Mouse (Mus musculus) lung, embryonic 14.5 days (tissue): Measurements from ENCODE around the gene Vtcn1. TPM values are rescaled to one million over a fixed set of nuclear protein-coding genes. Genes with fewer than 3 reads are reported as not detected.

Source experiments
- ATAC-seq: fragments of 200-750 bp; cut with Nextera tagmentation; 2 replicates; pipeline ENCODE4 v1.8.0; 2017; ENCODE audit warnings: mild to moderate bottlenecking, moderate TSS enrichment, moderate library complexity; ENCODE audit not compliant: insufficient read depth
- DNase-seq: peaks from one replicate; pipeline ENCODE4 v3.0.0-alpha.2; 2015
- H3K27ac ChIP-seq: fragments of 300-500 bp; sonication (generic); 2 replicates; pipeline ENCODE4 v1.5.1; 2014; ENCODE audit warnings: low read depth, mild to moderate bottlenecking, moderate library complexity
- H3K27me3 ChIP-seq: fragments of 300-500 bp; sonication (generic); 2 replicates; pipeline ENCODE4 v1.6.1; 2014; ENCODE audit warnings: low read length, control low read depth; ENCODE audit not compliant: insufficient read depth
- H3K36me3 ChIP-seq: fragments of 300-500 bp; sonication (generic); 2 replicates; pipeline ENCODE4 v1.6.1; 2014; ENCODE audit warnings: control low read depth; ENCODE audit not compliant: insufficient read depth
- H3K4me1 ChIP-seq: fragments of 300-500 bp; sonication (generic); 2 replicates; pipeline ENCODE4 v1.6.1; 2014; ENCODE audit warnings: antibody characterized with exemption, control low read depth; ENCODE audit not compliant: insufficient read depth
- H3K4me2 ChIP-seq: fragments of 300-500 bp; sonication (generic); 2 replicates; pipeline ENCODE4 v1.6.1; 2014; ENCODE audit warnings: mild to moderate bottlenecking
- H3K4me3 ChIP-seq: fragments of 300-500 bp; sonication (generic); 2 replicates; pipeline ENCODE4 v1.5.1; 2014; ENCODE audit warnings: low read depth, low read length
- H3K9ac ChIP-seq: fragments of 300-500 bp; sonication (generic); 2 replicates; pipeline ENCODE4 v1.6.1; 2014
- H3K9me3 ChIP-seq: fragments of 300-500 bp; sonication (generic); 2 replicates; pipeline ENCODE4 v1.6.1; 2016; ENCODE audit warnings: low read depth, low read length, control low read depth
- CTCF ChIP-seq: IDR thresholded peaks from 2 replicates; pipeline ENCODE4 v1.5.1; 2016; ENCODE audit warnings: antibody characterized with exemption, low read depth
- WGBS: fragments of 180-500 bp; shearing (Covaris S2); extraction: QIAGEN DNeasy Blood & Tissue Kit; methylation state at CpG from one replicate; pipeline ENCODE4 v1.1.7; 2014; 5-methylcytosine and 5-hydroxymethylcytosine counted together
- polyA plus RNA-seq: library from polyadenylated mRNA; unstranded; fragments of >200 nt; fragmentation: Nextera tagmentation; extraction: Ambion mirVana; gene quantifications from 2 replicates; pipeline ENCODE4 v1.2.1, GENCODE M21; 2014

The Vtcn1 gene
- polyA plus RNA-seq, 1 experiment from 2014 or later = 0.09 TPM

DNA sequence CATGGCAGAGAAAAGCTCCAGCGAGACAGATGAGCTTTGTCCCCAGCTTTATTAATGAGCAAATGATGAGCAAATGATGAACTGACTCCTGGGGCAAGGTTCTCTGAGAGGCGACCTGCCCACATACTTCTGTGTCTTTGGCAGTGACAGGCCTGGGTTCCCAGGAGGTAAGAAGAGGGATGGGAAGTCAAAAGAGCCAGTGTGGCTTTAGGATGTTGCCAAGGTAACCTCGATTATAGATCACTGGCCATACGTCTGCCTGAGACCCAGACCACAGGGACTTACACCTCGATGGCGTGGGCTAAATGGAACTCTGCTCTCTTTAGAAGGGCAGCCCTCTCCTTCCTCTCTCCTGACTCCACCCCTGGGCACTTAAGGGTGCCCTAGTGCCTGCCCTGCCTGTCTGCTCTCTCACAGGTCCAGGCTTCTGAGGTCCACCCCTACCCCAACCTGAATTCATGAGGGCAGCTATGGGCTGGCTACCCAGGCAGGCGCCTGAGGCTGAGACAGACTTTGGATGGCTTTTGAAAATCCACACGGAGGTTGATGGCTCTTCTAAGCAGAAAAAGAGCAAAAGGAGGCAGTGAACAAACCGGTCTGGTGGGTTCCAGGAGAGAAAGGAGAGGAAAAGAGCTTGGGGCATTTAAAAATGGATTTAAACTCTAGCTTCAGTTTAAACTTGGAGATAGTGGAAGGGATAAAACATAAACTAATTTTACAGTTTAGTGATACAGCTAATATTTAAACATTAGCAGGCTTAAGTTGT, 31.0 kb downstream of the Vtcn1 start:
- H3K36me3 ChIP-seq = no peaks in the 10 kb centered on the region
- WGBS = 37% methylated on average over 9 of the region's 9 CpGs
- ATAC-seq (peak; percentile 82), DNase-seq (peak; percentile 69)
- H3K9me3 ChIP-seq = no peaks in the 10 kb centered on the region
- no peak overlapping the region for H3K4me3 ChIP-seq
- no peaks in the 10 kb centered on the region for H3K4me1 ChIP-seq
- no peak overlapping the region for H3K9ac ChIP-seq
- H3K4me2 ChIP-seq = no peak overlapping the region
- peak overlapping the region; percentile 78 for H3K27ac ChIP-seq
- TF ChIP-seq CTCF = no peak
- H3K27me3 ChIP-seq = no peaks in the 10 kb centered on the region

- Histone ChIP-seq H3K27me3 (no peaks in the 10 kb centered on the region), H3K4me1 (no peaks in the 10 kb centered on the region), H3K9ac (no peak overlapping the region), H3K4me3 (no peak overlapping the region), H3K36me3 (no peaks in the 10 kb centered on the region), H3K4me2 (no peak overlapping the region), H3K9me3 (no peaks in the 10 kb centered on the region), H3K27ac (peak overlapping the region; percentile 78)
- ATAC-seq = no peak
- peak; percentile 32 for DNase-seq
- 63% methylated on average over 5 of the region's 5 CpGs for WGBS
- no peak for TF ChIP-seq CTCF
These were observed 31.9 kb downstream of the Vtcn1 start for GRCm38 (mm10) chr3:100857139-100857538.

- peak; percentile 22 for DNase-seq
- no peaks in the 10 kb centered on the region for H3K9me3 ChIP-seq
- no peak overlapping the region for H3K27ac ChIP-seq
- no peak overlapping the region for H3K9ac ChIP-seq
- no peak overlapping the region for H3K4me2 ChIP-seq
- no peaks in the 10 kb centered on the region for H3K4me1 ChIP-seq
- H3K4me3 ChIP-seq = no peak overlapping the region
- TF ChIP-seq CTCF = no peak
- no peaks in the 10 kb centered on the region for H3K27me3 ChIP-seq
- no peak for ATAC-seq
- WGBS = 79% methylated on average over 5 of the region's 5 CpGs
- H3K36me3 ChIP-seq = no peaks in the 10 kb centered on the region
These were observed 33.2 kb downstream of the Vtcn1 start for GRCm38 (mm10) chr3:100858334-100859002.

- Histone ChIP-seq H3K4me1 (no peaks in the 10 kb centered on the region), H3K36me3 (no peaks in the 10 kb centered on the region), H3K9me3 (no peaks in the 10 kb centered on the region), H3K27ac (no peak overlapping the region), H3K4me3 (no peak overlapping the region), H3K4me2 (no peak overlapping the region), H3K9ac (no peak overlapping the region), H3K27me3 (no peaks in the 10 kb centered on the region)
- no peak for ATAC-seq
- 70% methylated on average over 23 of the region's 23 CpGs for WGBS
- no peak for DNase-seq
- no peak for TF ChIP-seq CTCF
These were observed 36.3 kb downstream of the Vtcn1 start for GRCm38 (mm10) chr3:100861307-100862303.

DNA sequence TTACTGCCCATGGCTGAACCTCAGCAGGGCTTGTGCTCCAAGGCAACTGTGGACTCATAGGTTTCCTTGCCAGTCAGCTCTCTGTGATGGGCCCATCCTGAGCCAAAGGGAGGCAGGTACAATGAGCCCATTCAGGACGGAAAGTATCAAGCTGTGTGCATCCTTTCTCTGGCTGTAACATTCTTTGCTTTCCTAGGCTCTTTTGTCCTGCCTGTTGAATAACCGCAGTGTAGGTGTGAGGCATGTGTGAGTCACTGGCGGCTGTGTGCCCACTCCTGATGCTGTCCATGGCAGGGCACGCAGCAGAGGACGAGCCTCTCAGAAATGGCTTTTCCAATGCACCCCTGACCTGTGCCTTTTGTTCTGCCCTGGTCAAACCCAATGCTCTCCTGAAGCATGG, 41.7 kb downstream of the Vtcn1 start:
- Histone ChIP-seq H3K36me3 (no peaks in the 10 kb centered on the region), H3K4me3 (no peak overlapping the region), H3K27ac (no peak overlapping the region), H3K9ac (no peak overlapping the region), H3K4me1 (no peaks in the 10 kb centered on the region), H3K27me3 (no peaks in the 10 kb centered on the region), H3K9me3 (no peaks in the 10 kb centered on the region), H3K4me2 (no peak overlapping the region)
- DNase-seq (no peak), ATAC-seq (no peak)
- WGBS = 74% methylated on average over 5 of the region's 5 CpGs
- no peak for TF ChIP-seq CTCF

DNA sequence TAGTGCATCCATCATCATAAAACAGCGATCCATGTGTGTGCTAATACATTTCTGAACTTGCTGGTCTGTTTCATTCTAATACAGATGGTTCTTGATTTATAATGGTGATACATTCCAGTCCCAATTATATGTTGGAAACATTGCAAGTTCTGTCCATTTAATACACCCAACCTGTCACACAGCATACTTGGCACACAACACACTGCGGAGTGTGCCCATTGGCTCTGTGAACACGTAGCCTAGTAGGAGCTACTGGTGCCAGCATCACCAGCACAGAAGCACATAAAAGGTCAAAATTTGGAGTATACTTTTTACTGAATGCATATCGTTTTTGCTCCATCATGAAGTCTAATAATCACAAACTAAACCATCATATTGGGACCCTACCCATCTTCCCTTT, 51.8 kb downstream of the Vtcn1 start:
- Histone ChIP-seq H3K36me3 (no peaks in the 10 kb centered on the region), H3K4me3 (no peak overlapping the region), H3K9ac (no peak overlapping the region), H3K4me1 (no peaks in the 10 kb centered on the region), H3K4me2 (no peak overlapping the region), H3K27ac (no peak overlapping the region), H3K9me3 (no peaks in the 10 kb centered on the region), H3K27me3 (no peaks in the 10 kb centered on the region)
- 87% methylated on average over 4 of the region's 4 CpGs for WGBS
- no peak for ATAC-seq
- no peak for DNase-seq
- TF ChIP-seq CTCF = no peak

DNA sequence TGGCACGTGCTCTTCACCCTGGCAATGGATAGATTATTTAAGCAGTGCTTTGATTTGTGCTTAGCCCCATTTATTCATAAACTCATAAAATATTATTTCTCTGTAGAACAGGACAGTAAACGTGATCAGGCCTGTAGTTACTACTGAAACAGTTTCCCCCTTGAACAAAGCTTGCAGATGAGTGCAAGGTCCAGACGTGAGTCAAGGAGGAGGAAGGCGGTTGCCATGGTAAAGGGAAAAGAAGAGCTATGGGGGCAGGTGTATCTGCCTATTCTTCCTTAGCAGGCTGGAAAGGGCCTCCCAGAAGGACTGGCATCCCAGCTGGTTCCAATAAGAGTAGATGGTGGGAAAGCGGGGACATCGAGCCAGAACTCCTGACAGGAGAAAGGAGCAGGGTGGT, 56.1 kb downstream of the Vtcn1 start:
- H3K9ac ChIP-seq = no peak overlapping the region
- no peak overlapping the region for H3K27ac ChIP-seq
- H3K27me3 ChIP-seq = no peaks in the 10 kb centered on the region
- no peak overlapping the region for H3K4me2 ChIP-seq
- 76% methylated on average over 6 of the region's 6 CpGs for WGBS
- no peak for DNase-seq
- H3K9me3 ChIP-seq = no peaks in the 10 kb centered on the region
- H3K4me1 ChIP-seq = no peaks in the 10 kb centered on the region
- no peaks in the 10 kb centered on the region for H3K36me3 ChIP-seq
- H3K4me3 ChIP-seq = no peak overlapping the region
- no peak for ATAC-seq
- TF ChIP-seq CTCF = no peak
